Mouse (Mus musculus) cerebellum, adult 2 months (tissue): ENCODE measurements around the gene Tnni3. TPM values are rescaled to one million over a fixed set of nuclear protein-coding genes. Genes with fewer than 3 reads are reported as not detected.
A peak's percentile ranks its signal among the peaks of the same experiment; 100 is the strongest.

ENCODE experiments used
- DNase-seq, 2 experiments: peaks; one replicate each; pipeline ENCODE4 v3.0.0; 2021
- H3K27ac ChIP-seq: fragments of 200-500 bp; 2 replicates; pipeline ENCODE4 v1.5.1; 2012; ENCODE audit warnings: low read length, control low read depth, inconsistent platforms; ENCODE audit not compliant: insufficient read depth
- H3K27me3 ChIP-seq: fragments of 200-500 bp; 2 replicates; pipeline ENCODE4 v1.6.1; 2012; ENCODE audit warnings: inconsistent platforms, mild to moderate bottlenecking, low read length, moderate library complexity; ENCODE audit not compliant: control insufficient read depth, insufficient read depth
- H3K4me1 ChIP-seq: fragments of 200-500 bp; 2 replicates; pipeline ENCODE4 v1.6.1; 2011; ENCODE audit warnings: low read length; ENCODE audit not compliant: control insufficient read depth, insufficient read depth
- H3K4me3 ChIP-seq: fragments of 200-500 bp; replicated peaks from 2 replicates; pipeline ENCODE3; 2011; ENCODE audit warnings: mild to moderate bottlenecking, low read depth, low read length, control low read depth; ENCODE audit not compliant: insufficient read depth
- CTCF ChIP-seq: fragments of 200-500 bp; IDR thresholded peaks from 2 replicates; pipeline ENCODE4 v1.5.1; 2011; ENCODE audit warnings: low read depth, mild to moderate bottlenecking, control low read depth, low read length, moderate library complexity, borderline replicate concordance; ENCODE audit not compliant: insufficient read depth
- POLR2A ChIP-seq: fragments of 200-500 bp; IDR thresholded peaks from 2 replicates; pipeline ENCODE4 v1.6.1; 2011; ENCODE audit warnings: low read length, control low read depth, borderline replicate concordance; ENCODE audit not compliant: insufficient read depth
- WGBS: fragments of 180-500 bp; shearing (Covaris S2); methylation state at CpG from one replicate; pipeline ENCODE4 v1.1.7; 2018; 5-methylcytosine and 5-hydroxymethylcytosine counted together
- polyA plus RNA-seq: library from polyadenylated mRNA; depleted of rRNA; stranded (reverse); fragments of >200 nt; gene quantifications from 2 replicates; pipeline ENCODE4 v1.2.3, GENCODE M21; 2012; rRNA removed

The Tnni3 gene
- polyA plus RNA-seq, 1 experiment = 9.5 TPM

DNA sequence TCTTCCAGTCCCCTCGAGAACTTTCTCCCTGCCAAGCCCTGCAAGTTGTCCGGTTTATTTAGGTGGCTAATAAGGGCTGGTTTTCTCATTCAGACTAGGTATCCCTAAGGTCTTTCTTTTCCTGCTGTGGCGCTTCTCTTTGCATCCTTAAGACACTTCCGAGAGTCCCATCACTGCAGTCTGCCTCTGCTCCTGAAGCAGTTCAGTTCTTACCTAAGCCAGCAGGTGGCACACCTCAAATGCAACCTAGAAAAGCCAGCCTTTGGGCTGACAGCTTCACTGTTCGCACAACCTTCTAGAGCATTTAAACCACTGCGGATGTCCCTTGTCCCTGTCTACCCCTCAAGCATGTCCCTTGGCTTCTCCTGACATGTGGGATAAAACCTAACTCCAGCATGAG is 44.4 kb downstream of the Tnni3 start:
- H3K27me3 ChIP-seq = no peaks in the 10 kb centered on the region
- H3K27ac ChIP-seq = no peak overlapping the region
- H3K4me3 ChIP-seq = no peak overlapping the region
- peak in 1 of 2 experiments; percentile 48 for DNase-seq
- no peaks in the 10 kb centered on the region; the same call in 1 of the 2 replicates for H3K4me1 ChIP-seq
- WGBS = 27% methylated on average over 6 of the region's 6 CpGs
- TF ChIP-seq CTCF (peak; percentile 63), POLR2A (no peak)

DNA sequence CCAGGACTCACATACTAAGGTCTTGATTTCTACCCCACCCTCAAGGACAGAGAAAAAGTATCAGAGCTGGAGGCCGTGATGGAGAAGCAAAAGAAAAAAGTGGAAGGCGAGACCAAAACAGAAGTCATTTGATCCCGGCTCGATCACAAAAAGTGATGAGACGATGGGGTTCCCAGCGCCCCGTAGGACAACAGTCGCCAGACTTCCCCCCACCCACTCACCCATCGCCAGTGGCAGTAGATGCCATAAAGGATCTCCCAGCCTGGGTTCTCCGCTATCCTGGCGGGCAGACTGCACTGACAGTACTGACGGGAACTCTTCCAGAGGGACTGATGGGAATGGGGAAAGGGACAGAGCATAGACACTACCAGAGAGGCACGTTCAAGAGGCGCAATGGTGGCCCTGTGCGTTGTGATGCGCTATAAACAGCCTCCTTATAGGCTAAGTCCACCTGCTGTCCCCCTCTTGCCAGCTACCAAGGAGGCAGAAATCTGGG is 45.2 kb downstream of the Tnni3 start:
- 2% methylated on average over 16 of the region's 16 CpGs for WGBS
- TF ChIP-seq CTCF (no peak), POLR2A (no peak)
- no peak overlapping the region for H3K27ac ChIP-seq
- no peak for DNase-seq
- no peaks in the 10 kb centered on the region; the same call in 1 of the 2 replicates for H3K4me1 ChIP-seq
- H3K4me3 ChIP-seq = peak overlapping the region; percentile 54
- H3K27me3 ChIP-seq = no peaks in the 10 kb centered on the region

GRCm38 (mm10) chr7:4478021-4478795 is 45.8 kb downstream of the Tnni3 start:
- TF ChIP-seq POLR2A = peak; percentile 18; the same call in 1 of the 2 replicates
- TF ChIP-seq CTCF = no peak
- peak; percentile 76 to 86 for DNase-seq
- Histone ChIP-seq H3K4me1 (no peaks in the 10 kb centered on the region; the same call in 1 of the 2 replicates), H3K27me3 (no peaks in the 10 kb centered on the region), H3K27ac (no peak overlapping the region), H3K4me3 (peak overlapping the region; percentile 54)
- 1% methylated on average over 39 of the region's 39 CpGs for WGBS

GRCm38 (mm10) chr7:4473940-4474339 is 50.1 kb downstream of the Tnni3 start:
- 17% methylated on average over 19 of the region's 19 CpGs for WGBS
- no peak for DNase-seq
- no peak for TF ChIP-seq CTCF
- no peak for TF ChIP-seq POLR2A
- Histone ChIP-seq H3K27ac (no peak overlapping the region), H3K4me3 (no peak overlapping the region), H3K27me3 (no peaks in the 10 kb centered on the region), H3K4me1 (peaks cover 7% of the 10 kb centered on the region)

DNA sequence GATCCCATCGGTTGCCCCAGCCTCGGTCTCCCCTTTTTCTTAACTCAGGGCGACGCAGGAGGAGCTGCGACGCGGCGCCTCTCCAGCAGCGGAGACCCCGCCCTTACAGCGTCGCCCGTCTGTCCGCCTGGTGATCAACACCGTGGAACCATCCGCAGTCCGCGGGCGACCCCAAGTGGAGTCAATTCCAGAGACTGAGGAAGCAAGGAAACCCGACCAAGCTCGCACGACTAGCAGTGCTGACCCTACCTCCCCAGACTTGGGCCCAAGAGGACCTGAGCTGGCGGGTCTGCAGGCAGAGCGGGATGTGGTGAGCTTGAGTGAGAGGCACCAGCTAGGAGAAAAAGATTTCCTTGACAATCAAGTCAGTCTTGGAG is 52.9 kb downstream of the Tnni3 start:
- peak; percentile 72 to 80 for DNase-seq
- peak overlapping the region; percentile 51 for H3K4me3 ChIP-seq
- WGBS = 3% methylated on average over 24 of the region's 24 CpGs
- no peak overlapping the region for H3K27ac ChIP-seq
- H3K27me3 ChIP-seq = no peaks in the 10 kb centered on the region
- no peak for TF ChIP-seq POLR2A
- TF ChIP-seq CTCF = peak; percentile 72
- peaks cover 7% of the 10 kb centered on the region for H3K4me1 ChIP-seq

- Histone ChIP-seq H3K4me3 (peak overlapping the region; percentile 51), H3K4me1 (peaks cover 7% of the 10 kb centered on the region), H3K27me3 (no peaks in the 10 kb centered on the region), H3K27ac (no peak overlapping the region)
- WGBS = 5% methylated on average over 35 of the region's 35 CpGs
- peak; percentile 58 for DNase-seq
- TF ChIP-seq CTCF = no peak
- TF ChIP-seq POLR2A = no peak
Observed at GRCm38 (mm10) chr7:4470275-4471178, 53.5 kb downstream of the Tnni3 start.

Other genes starting within 250 kb of the Tnni3 start
- gene Ncr1, start 186.5 kb downstream of the Tnni3 start, polyA plus RNA-seq = 0.07 TPM in 1 of 2 replicates, not detected in the other
- not detected in 2 replicates for gene Gp6, start 126.5 kb downstream of the Tnni3 start, polyA plus RNA-seq
- 32.7 and 33.0 TPM in 2 replicates for gene Rdh13, start 78.6 kb downstream of the Tnni3 start, polyA plus RNA-seq
- gene Eps8l1, start 63.6 kb downstream of the Tnni3 start, polyA plus RNA-seq = 10.6 and 20.6 TPM in 2 replicates
- gene Ppp1r12c, start 22.5 kb downstream of the Tnni3 start, polyA plus RNA-seq = 111 and 120 TPM in 2 replicates
- gene Tnnt1, start 7.8 kb downstream of the Tnni3 start, polyA plus RNA-seq = 2.9 and 6.7 TPM in 2 replicates
- 1.1 and 1.4 TPM in 2 replicates for gene Dnaaf3, start 8.2 kb upstream of the Tnni3 start, polyA plus RNA-seq
- gene Syt5, start 23.3 kb upstream of the Tnni3 start, polyA plus RNA-seq = 16.9 and 19.0 TPM in 2 replicates
- 1.4 TPM in 2 replicates for gene Ptprh, start 79.8 kb upstream of the Tnni3 start, polyA plus RNA-seq
- gene Tmem86b, start 107.2 kb upstream of the Tnni3 start, polyA plus RNA-seq = 45.2 and 47.9 TPM in 2 replicates
- 130 and 136 TPM in 2 replicates for gene Ppp6r1, start 134.8 kb upstream of the Tnni3 start, polyA plus RNA-seq
- 94.5 and 96.8 TPM in 2 replicates for gene Hspbp1, start 160.8 kb upstream of the Tnni3 start, polyA plus RNA-seq
- 177 and 182 TPM in 2 replicates for gene Brsk1, start 166.4 kb upstream of the Tnni3 start, polyA plus RNA-seq
- gene Tmem150b, start 201.0 kb upstream of the Tnni3 start, polyA plus RNA-seq = not detected in 2 replicates
- 81.5 and 89.6 TPM in 2 replicates for gene Kmt5c, start 215.9 kb upstream of the Tnni3 start, polyA plus RNA-seq
- 41.9 and 44.4 TPM in 2 replicates for gene Cox6b2, start 228.9 kb upstream of the Tnni3 start, polyA plus RNA-seq
- gene Fam71e2, start 247.1 kb upstream of the Tnni3 start, polyA plus RNA-seq = not detected in 2 replicates